Mouse (Mus musculus): ENCODE results near the gene Nlk.

DNA sequence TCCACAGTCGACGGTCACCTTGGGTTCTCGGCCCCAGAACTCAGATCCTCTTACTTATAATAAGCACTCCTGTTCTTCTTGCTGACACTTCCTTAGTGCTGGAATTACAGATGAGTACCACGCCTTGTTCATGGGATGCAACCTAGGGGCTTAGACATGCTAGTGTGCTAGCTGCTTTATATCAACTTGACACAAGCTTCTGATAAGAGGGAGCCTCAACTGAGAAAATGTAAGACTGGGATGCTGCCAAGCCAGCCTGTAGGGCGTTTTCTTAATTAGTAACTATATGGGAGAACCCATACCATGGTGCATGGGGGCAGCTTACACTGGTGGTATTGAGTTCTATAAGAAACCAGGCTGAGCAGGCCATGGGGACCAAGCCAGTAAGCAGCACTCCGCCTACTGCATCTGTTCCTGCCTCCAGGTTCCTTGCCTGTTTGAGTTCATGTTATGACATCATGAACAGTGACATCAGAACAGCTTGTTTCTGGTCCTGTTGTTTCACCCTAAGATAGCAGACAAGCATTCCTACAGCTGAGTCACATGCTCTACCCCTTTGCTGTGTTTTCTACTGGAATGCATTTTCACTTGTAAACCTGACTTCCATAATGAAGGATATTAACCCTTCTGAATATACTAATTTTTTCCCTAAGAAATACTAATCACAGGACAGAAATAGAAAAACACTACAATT is 102.8 kb downstream of the Nlk start:
- TF ChIP-seq CTCF (IDR thresholded peaks at IDR 0.05; ENCODE audit: borderline replicate concordance, insufficient read depth, low read depth, low read length): no peak
- no peak for TF ChIP-seq POLR2A (IDR thresholded peaks at IDR 0.05; ENCODE audit: borderline replicate concordance, insufficient read depth, low read length)
